Mouse (Mus musculus): Measurements from ENCODE around the gene Ccl17. TPM values are rescaled to one million over a fixed set of nuclear protein-coding genes. Genes with fewer than 3 reads are reported as not detected.

Gene Ccl17
- total RNA-seq (2023): not detected

GRCm38 (mm10) chr8:94810153-94810552 is at the start of gene Ccl17:
Gene Ccl17, plus strand, starts transcription at chr8:94810453.

GRCm38 (mm10) chr8:94771941-94772670 is 38.1 kb upstream of the Ccl17 start, which contains the start of gene Cx3cl1:
Gene Cx3cl1, plus strand, starts transcription at chr8:94772009.

GRCm38 (mm10) chr8:94837662-94838574 is 27.7 kb downstream of the Ccl17 start, which contains the start of the genes Coq9 and Ciapin1:
Gene Coq9, plus strand, starts transcription at chr8:94838321.
Gene Ciapin1, minus strand, starts transcription at chr8:94838358.

GRCm38 (mm10) chr8:94857346-94858173 is 47.3 kb downstream of the Ccl17 start, which contains the start of gene Polr2c:
Gene Polr2c, plus strand, starts transcription at chr8:94857450.

Other genes with a start within 250 kb of the Ccl17 start
- 10 to 100 TPM; 25.3 to 26.4 TPM for gene Rspry1, start 208.5 kb upstream of the Ccl17 start, total RNA-seq (2023)
- 10 to 100 TPM; 30.1 to 31.7 TPM for gene Fam192a, start 208.5 kb upstream of the Ccl17 start, total RNA-seq (2023)
- gene Arl2bp, start 143.9 kb upstream of the Ccl17 start, total RNA-seq (2023): 10 to 100 TPM; 73.3 to 79.2 TPM
- gene Pllp, start 114.2 kb upstream of the Ccl17 start, total RNA-seq (2023): not detected
- gene Ccl22, start 64.9 kb upstream of the Ccl17 start, total RNA-seq (2023): not detected
- not detected for gene Cx3cl1, start 38.4 kb upstream of the Ccl17 start, total RNA-seq (2023)
- 10 to 100 TPM; 21.0 to 27.6 TPM for gene Coq9, start 27.9 kb downstream of the Ccl17 start, total RNA-seq (2023)
- 10 to 100 TPM; 36.3 to 51.7 TPM for gene Ciapin1, start 27.9 kb downstream of the Ccl17 start, total RNA-seq (2023)
- gene Polr2c, start 47.0 kb downstream of the Ccl17 start, total RNA-seq (2023): 10 to 100 TPM; 39.0 to 47.2 TPM
- 1 to 10 TPM in 1 of 2 experiments, under 1 TPM in 1; 0.98 to 1.5 TPM for gene Dok4, start 65.9 kb downstream of the Ccl17 start, total RNA-seq (2023)
- 1 to 10 TPM; 4.3 to 6.6 TPM for gene Ccdc102a, start 107.6 kb downstream of the Ccl17 start, total RNA-seq (2023)
- gene Adgrg5, start 113.2 kb downstream of the Ccl17 start, total RNA-seq (2023): 10 to 100 TPM; 15.3 to 17.1 TPM
- 10 to 100 TPM; 12.6 to 15.6 TPM for gene Adgrg1, start 164.3 kb downstream of the Ccl17 start, total RNA-seq (2023)
- 100 to 1,000 TPM; 128 to 166 TPM for gene Adgrg3, start 207.2 kb downstream of the Ccl17 start, total RNA-seq (2023)
- under 1 TPM; 0.51 to 0.99 TPM for gene Drc7, start 244.7 kb downstream of the Ccl17 start, total RNA-seq (2023)

Data from neutrophil, adult 59 days (primary cell).